Mouse (Mus musculus) heart, embryonic 11.5 days (tissue): ENCODE measurements at regions not wholly inside any gene's neighbourhood (a gene's known extent, or its start where the extent isn't known, plus 50 kb on each side); places are given as distances from the start of the nearest gene placed in this dataset.

Source experiments
- ATAC-seq: fragments of 200-750 bp; cut with Nextera tagmentation; replicated peaks from 2 replicates; pipeline ENCODE4 v1.8.0; 2017; ENCODE audit warnings: moderate library complexity; ENCODE audit not compliant: insufficient number of reproducible peaks, low FRiP score, low TSS enrichment
- H3K27ac ChIP-seq: fragments of 300-500 bp; sonication (generic); 2 replicates; pipeline ENCODE4 v1.5.1; 2014; ENCODE audit warnings: mild to moderate bottlenecking, low read depth, low read length
- H3K27me3 ChIP-seq: fragments of 300-500 bp; sonication (generic); 2 replicates; pipeline ENCODE4 v1.6.1; 2014; ENCODE audit warnings: mild to moderate bottlenecking, low read length, mixed read lengths; ENCODE audit not compliant: control insufficient read depth, insufficient read depth
- H3K36me3 ChIP-seq: fragments of 300-500 bp; sonication (generic); 2 replicates; pipeline ENCODE4 v1.6.1; 2014; ENCODE audit warnings: mild to moderate bottlenecking, low read length, moderate library complexity, mixed read lengths; ENCODE audit not compliant: control insufficient read depth, insufficient read depth
- H3K4me1 ChIP-seq: fragments of 300-500 bp; sonication (generic); 2 replicates; pipeline ENCODE4 v1.6.1; 2014; ENCODE audit warnings: low read length; ENCODE audit not compliant: control insufficient read depth, insufficient read depth
- H3K4me2 ChIP-seq: fragments of 300-500 bp; sonication (generic); 2 replicates; pipeline ENCODE4 v1.6.1; 2014; ENCODE audit warnings: mild to moderate bottlenecking, moderate library complexity
- H3K4me3 ChIP-seq: fragments of 300-500 bp; sonication (generic); 2 replicates; pipeline ENCODE4 v1.5.1; 2014; ENCODE audit warnings: low read depth, low read length
- H3K9ac ChIP-seq: fragments of 300-500 bp; sonication (generic); 2 replicates; pipeline ENCODE4 v1.6.1; 2014; ENCODE audit warnings: mild to moderate bottlenecking, low read depth, low read length, moderate library complexity
- H3K9me3 ChIP-seq: fragments of 300-500 bp; sonication (generic); replicated peaks from 2 replicates; pipeline ENCODE4 v1.6.1; 2016; ENCODE audit warnings: low read length; ENCODE audit not compliant: control insufficient read depth
- WGBS: fragments of 180-500 bp; shearing (Covaris S2); extraction: QIAGEN DNeasy Blood & Tissue Kit; methylation state at CpG from one replicate; pipeline ENCODE4 v1.1.7; 2014; ENCODE audit not compliant: insufficient replicate concordance; 5-methylcytosine and 5-hydroxymethylcytosine counted together

- Histone ChIP-seq H3K4me3 (no peak overlapping the region), H3K9ac (no peak overlapping the region), H3K4me2 (no peak overlapping the region), H3K9me3 (no peaks in the 10 kb centered on the region), H3K27me3 (no peaks in the 10 kb centered on the region), H3K4me1 (no peaks in the 10 kb centered on the region), H3K27ac (no peak overlapping the region), H3K36me3 (no peaks in the 10 kb centered on the region)
- no peak for ATAC-seq
- 68% methylated on average over 3 of the region's 3 CpGs for WGBS
Observed at GRCm38 (mm10) chr2:147293294-147293688, 68.4 kb upstream of the Pax1 start.

- Histone ChIP-seq H3K27me3 (no peaks in the 10 kb centered on the region), H3K27ac (no peak overlapping the region), H3K4me1 (no peaks in the 10 kb centered on the region), H3K9me3 (no peaks in the 10 kb centered on the region), H3K4me2 (no peak overlapping the region), H3K4me3 (no peak overlapping the region), H3K9ac (no peak overlapping the region), H3K36me3 (no peaks in the 10 kb centered on the region)
- ATAC-seq: no peak
- WGBS: 61% methylated on average over 11 of the region's 11 CpGs
Observed at GRCm38 (mm10) chr2:147292387-147293293, 69.1 kb upstream of the Pax1 start.

GRCm38 (mm10) chr2:147283390-147283789 is 78.3 kb upstream of the Pax1 start:
- 71% methylated on average over 3 of the region's 3 CpGs for WGBS

GRCm38 (mm10) chr2:147277636-147278035 is 83.6 kb upstream of the Nkx2-2 start:
- H3K4me1 ChIP-seq: no peaks in the 10 kb centered on the region
- H3K36me3 ChIP-seq: no peaks in the 10 kb centered on the region
- no peak overlapping the region for H3K27ac ChIP-seq
- no peaks in the 10 kb centered on the region for H3K27me3 ChIP-seq
- H3K4me2 ChIP-seq: no peak overlapping the region
- 80% methylated on average over 4 of the region's 4 CpGs for WGBS
- H3K4me3 ChIP-seq: no peak overlapping the region
- no peaks in the 10 kb centered on the region for H3K9me3 ChIP-seq
- no peak overlapping the region for H3K9ac ChIP-seq
- no peak for ATAC-seq

More at GRCm38 (mm10) chr2:147283390-147283789, 78.3 kb upstream of the Pax1 start:
- Histone ChIP-seq H3K9me3 (no peaks in the 10 kb centered on the region), H3K9ac (no peak overlapping the region), H3K4me2 (no peak overlapping the region), H3K4me1 (no peaks in the 10 kb centered on the region), H3K27me3 (no peaks in the 10 kb centered on the region), H3K27ac (no peak overlapping the region), H3K4me3 (no peak overlapping the region), H3K36me3 (no peaks in the 10 kb centered on the region)
- ATAC-seq: no peak

- Histone ChIP-seq H3K27me3 (no peaks in the 10 kb centered on the region; the same call in 1 of the 2 replicates), H3K27ac (no peak overlapping the region), H3K4me2 (no peak overlapping the region), H3K4me3 (no peak overlapping the region), H3K36me3 (no peaks in the 10 kb centered on the region), H3K9ac (no peak overlapping the region), H3K4me1 (no peaks in the 10 kb centered on the region), H3K9me3 (no peaks in the 10 kb centered on the region)
- no peak for ATAC-seq
- 66% methylated on average over 1 of the region's 1 CpGs for WGBS
Observed at GRCm38 (mm10) chr2:147269171-147269570, 75.1 kb upstream of the Nkx2-2 start.

GRCm38 (mm10) chr2:147267901-147268300 is 73.9 kb upstream of the Nkx2-2 start:
- no peak overlapping the region for H3K4me2 ChIP-seq
- H3K27me3 ChIP-seq: no peaks in the 10 kb centered on the region; the same call in 1 of the 2 replicates
- H3K36me3 ChIP-seq: no peaks in the 10 kb centered on the region
- H3K27ac ChIP-seq: no peak overlapping the region
- no peak overlapping the region for H3K4me3 ChIP-seq
- no peak overlapping the region for H3K9ac ChIP-seq
- H3K9me3 ChIP-seq: no peaks in the 10 kb centered on the region
- no peak for ATAC-seq
- H3K4me1 ChIP-seq: no peaks in the 10 kb centered on the region
- WGBS: 75% methylated on average over 5 of the region's 5 CpGs

GRCm38 (mm10) chr2:147267257-147267656 is 73.2 kb upstream of the Nkx2-2 start:
- Histone ChIP-seq H3K9ac (no peak overlapping the region), H3K9me3 (no peaks in the 10 kb centered on the region), H3K27ac (no peak overlapping the region), H3K36me3 (no peaks in the 10 kb centered on the region), H3K4me3 (no peak overlapping the region), H3K4me1 (no peaks in the 10 kb centered on the region), H3K27me3 (no peaks in the 10 kb centered on the region; the same call in 1 of the 2 replicates), H3K4me2 (no peak overlapping the region)
- WGBS: 92% methylated on average over 3 of the region's 3 CpGs
- ATAC-seq: no peak

GRCm38 (mm10) chr2:147256696-147257095 is 62.7 kb upstream of the Nkx2-2 start:
- no peaks in the 10 kb centered on the region for H3K4me1 ChIP-seq
- H3K36me3 ChIP-seq: no peaks in the 10 kb centered on the region
- no peaks in the 10 kb centered on the region for H3K9me3 ChIP-seq
- H3K9ac ChIP-seq: no peak overlapping the region
- H3K4me2 ChIP-seq: no peak overlapping the region
- no peaks in the 10 kb centered on the region for H3K27me3 ChIP-seq
- H3K4me3 ChIP-seq: no peak overlapping the region
- no peak overlapping the region for H3K27ac ChIP-seq
- ATAC-seq: no peak
- WGBS: 28% methylated on average over 6 of the region's 6 CpGs

GRCm38 (mm10) chr2:147254944-147255343 is 60.9 kb upstream of the Nkx2-2 start:
- 67% methylated on average over 3 of the region's 3 CpGs for WGBS
- Histone ChIP-seq H3K9me3 (no peaks in the 10 kb centered on the region), H3K4me3 (no peak overlapping the region), H3K4me2 (no peak overlapping the region), H3K27me3 (no peaks in the 10 kb centered on the region), H3K9ac (no peak overlapping the region), H3K36me3 (no peaks in the 10 kb centered on the region), H3K27ac (no peak overlapping the region), H3K4me1 (no peaks in the 10 kb centered on the region)
- ATAC-seq: no peak
